Mouse (Mus musculus) thymus, adult 2 months (tissue): ENCODE measurements around the gene Smug1.

Experiments used
- CTCF ChIP-seq: fragments of 200-500 bp; IDR thresholded peaks from 2 replicates; pipeline ENCODE4 v1.5.1; 2012; ENCODE audit warnings: mild to moderate bottlenecking, control low read depth, low read length, moderate library complexity, borderline replicate concordance; ENCODE audit not compliant: control insufficient read depth, poor library complexity, insufficient read depth; ENCODE audit errors: extremely low read depth
- POLR2A ChIP-seq: fragments of 200-500 bp; IDR thresholded peaks from 2 replicates; pipeline ENCODE4 v1.6.1; 2012; ENCODE audit warnings: mild to moderate bottlenecking, low read length, control low read depth, moderate library complexity; ENCODE audit not compliant: control insufficient read depth, poor library complexity, insufficient read depth; ENCODE audit errors: extremely low read depth

- no peak for TF ChIP-seq POLR2A
- no peak for TF ChIP-seq CTCF
These were observed 36.2 kb downstream of the Smug1 start for GRCm38 (mm10) chr15:103130729-103131128.
